In genomic region chr12:100131655-100132054, GRCm38 (mm10) we compare ENCODE assay signal across 10 mouse cellular contexts. TPM values are rescaled to one million over a fixed set of nuclear protein-coding genes. Genes with fewer than 3 reads are reported as not detected.
DNase-seq lines count a peak whose midpoint lies in the region; ATAC-seq lines count a peak whose summit lies in the region.
"Had no signal": no experiment of that assay in that cellular context is flagged by ENCODE, and none has a peak within 500 bp of the region (broad histone marks: within the 10 kb centered on the region; RNA-seq: fewer than 3 reads in every experiment).

No protein-coding gene starts in this region.

- peaks cover 18% of the 10 kb centered on the region for H3K4me1 ChIP-seq in heart, embryonic 11.5 days (ENCODE audit: control insufficient read depth, insufficient read depth, low read length)
- peaks cover 26% of the 10 kb centered on the region for H3K4me1 ChIP-seq in kidney, embryonic 16.5 days (ENCODE audit: insufficient read depth, low read length)

- H3K9ac ChIP-seq in heart, embryonic 11.5 days (ENCODE audit: low read depth, low read length) = no peak overlapping the region
- H3K9ac ChIP-seq in kidney, embryonic 16.5 days (replicated peaks; ENCODE audit: low read length) = no peak overlapping the region
- H3K9ac ChIP-seq: limb, embryonic 15.5 days had no signal

- H3K36me3 ChIP-seq in heart, embryonic 11.5 days (ENCODE audit: control insufficient read depth, insufficient read depth, low read length) = peaks cover 17% of the 10 kb centered on the region
- peaks cover 67% of the 10 kb centered on the region for H3K36me3 ChIP-seq in kidney, embryonic 16.5 days (ENCODE audit: insufficient read depth, low read length)

- WGBS in heart, embryonic 11.5 days (ENCODE audit: insufficient replicate concordance) = 46% methylated on average over 8 of the region's 8 CpGs
- 46% methylated on average over 8 of the region's 8 CpGs for WGBS in kidney, embryonic 16.5 days

- peak; percentile 49 to 81 for DNase-seq in heart, adult 18-20 months
- DNase-seq in R1 (ENCODE audit: low read depth, low spot score) = peak; percentile 72
- DNase-seq in cerebellum, postnatal 14 days = peak; percentile 84 to 92
- peak; percentile 49 to 67 for DNase-seq in frontal cortex, postnatal 25 days (ENCODE audit: low spot score in 2 of 2)
- DNase-seq in lung, postnatal 14 days = peak; percentile 83
- peak; percentile 81 for DNase-seq in right cerebral cortex, postnatal 14 days

- H3K27me3 ChIP-seq in heart, embryonic 11.5 days (ENCODE audit: control insufficient read depth, insufficient read depth, low read length) = no peaks in the 10 kb centered on the region
- no peaks in the 10 kb centered on the region for H3K27me3 ChIP-seq in kidney, embryonic 16.5 days (ENCODE audit: insufficient read depth, low read length)
- H3K27me3 ChIP-seq: limb, embryonic 15.5 days; Patski had no signal

- no peak overlapping the region for H3K27ac ChIP-seq in heart, embryonic 11.5 days (ENCODE audit: low read depth, low read length)
- H3K27ac ChIP-seq in kidney, embryonic 16.5 days (ENCODE audit: low read length) = no peak overlapping the region
- H3K27ac ChIP-seq: limb, embryonic 15.5 days had no signal

- ATAC-seq in heart, embryonic 11.5 days (replicated peaks; ENCODE audit: insufficient number of reproducible peaks, low FRiP score, low TSS enrichment) = no peak
- peak; percentile 27; the same call in 1 of the 2 replicates for ATAC-seq in kidney, embryonic 16.5 days (ENCODE audit: low FRiP score, low TSS enrichment)
- ATAC-seq: Patski had no signal

- no peak overlapping the region for H3K4me2 ChIP-seq in heart, embryonic 11.5 days
- H3K4me2 ChIP-seq in kidney, embryonic 16.5 days (replicated peaks; ENCODE audit: low read depth, low read length) = no peak overlapping the region
- H3K4me2 ChIP-seq: limb, embryonic 15.5 days had no signal

- no peak overlapping the region for H3K4me3 ChIP-seq in heart, embryonic 11.5 days (ENCODE audit: low read depth, low read length)
- H3K4me3 ChIP-seq in kidney, embryonic 16.5 days (ENCODE audit: low read length) = no peak overlapping the region
- H3K4me3 ChIP-seq: limb, embryonic 15.5 days had no signal

- no peaks in the 10 kb centered on the region for H3K9me3 ChIP-seq in heart, embryonic 11.5 days (replicated peaks; ENCODE audit: control insufficient read depth, low read length)
- no peaks in the 10 kb centered on the region for H3K9me3 ChIP-seq in kidney, embryonic 16.5 days (ENCODE audit: low read length)
- H3K9me3 ChIP-seq: limb, embryonic 15.5 days had no signal

RNA-seq across cellular contexts. Expression of gene Psmc1, which starts 21.7 kb away (rescaled TPM):
- total RNA-seq in heart, adult 18-20 months (2021) = 100 to 1,000 TPM; 139 to 144 TPM
- polyA plus RNA-seq in heart, embryonic 11.5 days (2014; fragmentation: Nextera tagmentation; extraction: Ambion mirVana) = 243 and 280 TPM in 2 replicates
- polyA plus RNA-seq in kidney, embryonic 16.5 days (2015; fragmentation: Nextera tagmentation; extraction: Ambion mirVana) = 313 and 320 TPM in 2 replicates

RNA-seq across cellular contexts. Expression of gene Nrde2, which starts 27.8 kb away (rescaled TPM):
- 1 to 10 TPM; 7.8 to 8.2 TPM for total RNA-seq in heart, adult 18-20 months (2021)
- 6.2 and 10.1 TPM in 2 replicates for polyA plus RNA-seq in heart, embryonic 11.5 days (2014; fragmentation: Nextera tagmentation; extraction: Ambion mirVana)
- polyA plus RNA-seq in kidney, embryonic 16.5 days (2015; fragmentation: Nextera tagmentation; extraction: Ambion mirVana) = 18.2 and 19.1 TPM in 2 replicates
